Mouse (Mus musculus) lung, postnatal 4 days (tissue): ENCODE data around the gene Hmgcl.

Experiments
- DNase-seq, 2 experiments: peaks; one replicate each; pipeline ENCODE4 v3.0.0; 2021

Gene Hmgcl

DNA sequence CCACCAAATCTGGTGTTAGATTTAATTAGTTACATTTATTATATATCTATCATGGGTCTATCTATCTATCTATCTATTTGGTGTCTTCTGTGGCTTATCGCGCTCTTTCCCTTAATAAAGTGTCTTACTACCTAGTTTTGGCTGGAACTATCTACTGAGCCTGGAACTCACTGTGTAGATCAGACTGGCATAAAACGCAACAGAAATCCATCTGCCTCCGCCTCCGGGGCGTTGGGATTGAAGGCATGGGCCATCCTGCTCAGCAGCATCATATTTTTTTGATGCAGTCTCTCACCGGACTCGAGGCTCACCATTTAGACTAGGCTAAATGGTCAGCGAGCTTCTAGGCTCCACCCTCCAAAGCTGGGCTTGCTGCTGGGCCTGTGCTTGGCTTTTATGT lies 41.5 kb downstream of the Hmgcl start:
- no peak for DNase-seq

- no peak for DNase-seq
Measured at GRCm38 (mm10) chr4:135993941-135994340, 47.7 kb downstream of the Hmgcl start.

DNA sequence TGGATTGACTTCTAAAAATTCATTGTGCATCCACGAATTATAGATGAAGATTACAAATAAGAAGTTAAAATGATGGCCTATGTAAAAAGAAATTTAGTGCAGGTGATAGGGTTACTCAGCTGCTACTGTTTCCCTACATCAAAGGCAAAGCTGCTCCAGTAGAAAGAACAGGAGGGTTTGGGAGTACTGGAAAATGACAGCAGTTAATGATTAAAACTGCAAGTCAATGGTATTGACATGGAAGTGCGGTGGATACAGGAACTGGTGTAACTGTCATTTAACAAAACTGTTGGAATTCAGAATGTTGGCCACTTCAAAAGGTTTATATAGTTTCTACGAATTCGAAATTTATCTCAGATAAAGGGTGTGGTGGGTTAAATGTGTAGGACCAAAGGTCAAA lies 48.9 kb downstream of the Hmgcl start:
- DNase-seq = no peak

- DNase-seq = peak in 1 of 2 experiments; percentile 7
Measured at GRCm38 (mm10) chr4:136004107-136004675, 57.9 kb downstream of the Hmgcl start.

GRCm38 (mm10) chr4:136004921-136005320 lies 58.7 kb downstream of the Hmgcl start:
- no peak for DNase-seq

GRCm38 (mm10) chr4:136006821-136007220 lies 60.6 kb downstream of the Hmgcl start:
- DNase-seq = peak in 1 of 2 experiments; percentile 9

- DNase-seq = no peak
Measured at GRCm38 (mm10) chr4:136008782-136009447, 62.7 kb downstream of the Hmgcl start.

- DNase-seq = no peak
Measured at GRCm38 (mm10) chr4:136010586-136010985, 64.3 kb downstream of the Hmgcl start.
